Mouse (Mus musculus): ENCODE measurements around the gene Cysrt1. TPM values are rescaled to one million over a fixed set of nuclear protein-coding genes. Genes with fewer than 3 reads are reported as not detected.

The Cysrt1 gene
- polyA plus RNA-seq, 1 experiment from 2014 or later: not detected

DNA sequence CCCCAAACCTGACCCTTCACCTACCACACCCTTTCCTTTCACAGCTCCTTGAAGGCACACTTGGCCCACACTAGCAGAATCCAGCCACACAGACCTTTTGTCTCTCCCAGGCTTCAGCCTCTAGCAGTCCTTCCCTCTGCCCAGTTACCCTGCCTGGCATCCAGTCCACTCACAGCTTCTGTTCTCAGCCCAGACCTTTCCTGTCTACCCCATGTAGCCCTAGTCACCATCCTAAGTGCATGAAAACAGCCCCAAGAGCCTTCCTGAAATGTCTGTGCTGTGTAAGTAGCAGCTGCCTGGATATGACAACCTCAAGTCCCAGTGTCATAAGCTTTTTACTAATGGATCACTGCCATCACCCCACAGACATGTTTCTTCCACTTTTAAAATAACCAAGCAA is 44.3 kb downstream of the Cysrt1 start:
- Histone ChIP-seq H3K4me2 (replicated peaks) (no peak overlapping the region), H3K27me3 (peaks cover 39% of the 10 kb centered on the region), H3K4me3 (no peak overlapping the region), H3K9me3 (no peaks in the 10 kb centered on the region), H3K4me1 (peaks cover 16% of the 10 kb centered on the region), H3K27ac (no peak overlapping the region), H3K36me3 (peaks cover 40% of the 10 kb centered on the region), H3K9ac (no peak overlapping the region)
- ATAC-seq (ENCODE audit: insufficient number of reproducible peaks, insufficient read depth, low FRiP score, low TSS enrichment): no peak

DNA sequence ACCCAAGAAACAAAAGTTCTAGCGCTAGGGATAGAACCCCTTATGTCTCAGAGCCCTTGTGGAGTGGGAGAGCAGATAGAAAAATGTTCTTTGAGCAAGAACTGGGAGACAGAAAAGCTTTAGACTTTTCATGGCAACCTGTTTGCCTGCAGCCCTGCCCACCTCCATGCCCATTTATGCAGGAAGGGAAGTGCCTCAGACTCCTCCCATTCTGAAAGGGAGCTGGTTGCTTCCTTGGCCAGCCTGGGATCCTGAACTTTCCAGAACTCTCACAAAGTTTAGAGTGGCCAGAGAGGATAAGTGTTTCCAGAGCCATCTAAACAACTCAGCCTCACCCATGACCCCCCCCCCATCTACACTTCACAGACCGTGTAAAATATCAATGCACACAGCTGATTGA is 45.1 kb downstream of the Cysrt1 start:
- H3K4me2 ChIP-seq (replicated peaks): no peak overlapping the region; the same call in 1 of the 2 replicates
- no peak overlapping the region for H3K4me3 ChIP-seq
- H3K9me3 ChIP-seq: no peaks in the 10 kb centered on the region
- no peak overlapping the region for H3K27ac ChIP-seq
- peaks cover 16% of the 10 kb centered on the region for H3K4me1 ChIP-seq
- peaks cover 39% of the 10 kb centered on the region for H3K27me3 ChIP-seq
- H3K9ac ChIP-seq: no peak overlapping the region
- ATAC-seq (ENCODE audit: insufficient number of reproducible peaks, insufficient read depth, low FRiP score, low TSS enrichment): no peak
- 26% methylated on average over 2 of the region's 2 CpGs for WGBS
- peaks cover 32% of the 10 kb centered on the region for H3K36me3 ChIP-seq

DNA sequence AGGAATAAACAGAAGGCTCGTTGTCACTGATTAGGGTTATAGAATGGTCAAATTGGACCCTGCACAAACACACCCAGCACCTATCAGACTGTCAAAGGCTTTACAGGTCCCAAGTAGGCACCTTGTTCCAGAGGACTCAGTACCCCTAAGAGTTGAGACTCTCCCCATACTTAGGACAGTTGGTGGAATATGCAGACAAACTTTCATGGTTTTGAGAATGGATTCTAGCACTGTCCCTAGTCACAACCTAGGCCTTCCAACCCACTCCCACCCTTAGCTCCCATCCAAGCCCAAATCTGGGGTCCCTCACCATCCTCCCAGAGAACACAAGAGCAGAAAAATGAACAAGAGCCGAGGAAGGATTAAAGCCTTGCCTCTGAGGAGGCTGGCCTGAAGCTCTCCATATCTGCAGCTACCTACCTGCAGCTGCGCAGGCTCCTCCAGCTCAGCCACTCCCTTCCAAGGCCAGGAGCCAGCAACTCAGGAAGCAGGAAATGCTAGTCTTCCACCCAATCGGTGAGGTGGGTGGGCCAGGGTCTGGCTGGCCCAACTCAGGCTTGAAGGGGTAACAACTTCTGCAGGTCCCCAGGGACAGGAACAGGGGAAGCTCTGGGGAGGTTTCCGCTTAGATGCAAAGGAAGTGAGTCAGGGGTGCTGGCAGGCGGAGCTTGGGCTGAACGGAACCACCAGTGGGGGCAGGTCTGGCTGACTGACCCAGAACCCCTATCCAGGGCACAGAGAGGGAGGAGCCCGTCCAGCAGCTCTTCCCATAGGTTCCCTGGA is 45.9 kb downstream of the Cysrt1 start, which contains the start of gene Tor4a:
Gene Tor4a, minus strand, starts transcription at position 715 of the 783 bp plus-strand sequence.
- Histone ChIP-seq H3K27ac (no peak within 1 kb of the TSS), H3K27me3 (peaks cover 39% of the 10 kb centered on the region), H3K9ac (no peak within 1 kb of the TSS), H3K9me3 (no peaks in the 10 kb centered on the region), H3K4me3 (peak within 1 kb of the TSS; percentile 25), H3K36me3 (peaks cover 24% of the 10 kb centered on the region), H3K4me2 (replicated peaks) (peak within 1 kb of the TSS; percentile 43), H3K4me1 (peaks cover 16% of the 10 kb centered on the region)
- ATAC-seq (ENCODE audit: insufficient number of reproducible peaks, insufficient read depth, low FRiP score, low TSS enrichment): no peak
- 9% methylated on average over 8 of the region's 8 CpGs for WGBS

DNA sequence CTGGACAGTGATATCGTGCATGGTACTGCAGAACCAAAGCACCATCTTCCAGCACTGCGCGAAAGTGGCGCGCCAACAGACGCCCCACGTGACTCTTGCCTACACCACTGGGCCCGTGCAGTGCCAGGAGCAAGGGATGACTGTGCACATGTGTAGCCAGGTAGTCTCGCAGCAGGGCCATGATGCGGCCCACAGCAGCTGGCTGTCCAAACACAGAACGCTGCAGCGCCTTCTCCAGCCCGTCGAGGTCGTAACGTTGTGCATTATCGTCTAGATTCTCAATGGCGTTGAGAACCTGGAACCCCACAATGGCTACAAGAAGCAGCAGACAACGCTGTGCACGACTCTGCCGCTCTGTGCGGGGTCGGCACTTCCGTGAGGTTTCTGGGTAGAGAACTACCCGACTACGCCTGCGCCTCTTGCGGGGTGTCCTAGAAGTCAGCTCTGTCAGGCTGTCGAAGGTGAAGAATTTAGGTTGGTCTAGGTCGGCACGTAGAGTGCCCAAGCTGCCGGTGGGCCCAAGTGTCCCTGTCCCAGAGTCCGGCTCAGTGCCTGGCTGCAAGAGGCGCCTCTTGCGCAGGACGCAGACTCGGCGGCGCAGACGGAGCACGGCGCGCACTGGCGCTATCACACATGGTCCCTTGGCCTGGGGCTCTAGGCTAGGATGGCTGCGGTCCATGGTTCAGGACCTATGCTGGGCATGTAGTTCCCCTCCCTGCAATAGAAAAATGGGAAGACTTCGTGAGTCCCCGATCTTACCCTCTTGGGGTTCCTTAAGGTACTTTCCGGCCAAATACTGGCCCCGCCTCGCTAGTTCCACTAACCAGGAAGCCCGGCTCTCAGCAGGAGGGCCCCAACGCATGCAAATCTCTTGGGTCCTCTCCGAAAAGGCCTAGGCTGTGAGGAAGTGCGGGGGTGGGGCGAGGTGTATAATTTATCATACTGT is 46.8 kb downstream of the Cysrt1 start:
- H3K27me3 ChIP-seq: peaks cover 39% of the 10 kb centered on the region
- no peak overlapping the region for H3K27ac ChIP-seq
- no peak overlapping the region for H3K9ac ChIP-seq
- no peaks in the 10 kb centered on the region for H3K9me3 ChIP-seq
- H3K4me2 ChIP-seq (replicated peaks): peak overlapping the region; percentile 43
- H3K4me1 ChIP-seq: peaks cover 16% of the 10 kb centered on the region
- 19% methylated on average over 55 of the region's 55 CpGs for WGBS
- no peak for ATAC-seq (ENCODE audit: insufficient number of reproducible peaks, insufficient read depth, low FRiP score, low TSS enrichment)
- peak overlapping the region; percentile 25 for H3K4me3 ChIP-seq
- H3K36me3 ChIP-seq: peaks cover 16% of the 10 kb centered on the region

DNA sequence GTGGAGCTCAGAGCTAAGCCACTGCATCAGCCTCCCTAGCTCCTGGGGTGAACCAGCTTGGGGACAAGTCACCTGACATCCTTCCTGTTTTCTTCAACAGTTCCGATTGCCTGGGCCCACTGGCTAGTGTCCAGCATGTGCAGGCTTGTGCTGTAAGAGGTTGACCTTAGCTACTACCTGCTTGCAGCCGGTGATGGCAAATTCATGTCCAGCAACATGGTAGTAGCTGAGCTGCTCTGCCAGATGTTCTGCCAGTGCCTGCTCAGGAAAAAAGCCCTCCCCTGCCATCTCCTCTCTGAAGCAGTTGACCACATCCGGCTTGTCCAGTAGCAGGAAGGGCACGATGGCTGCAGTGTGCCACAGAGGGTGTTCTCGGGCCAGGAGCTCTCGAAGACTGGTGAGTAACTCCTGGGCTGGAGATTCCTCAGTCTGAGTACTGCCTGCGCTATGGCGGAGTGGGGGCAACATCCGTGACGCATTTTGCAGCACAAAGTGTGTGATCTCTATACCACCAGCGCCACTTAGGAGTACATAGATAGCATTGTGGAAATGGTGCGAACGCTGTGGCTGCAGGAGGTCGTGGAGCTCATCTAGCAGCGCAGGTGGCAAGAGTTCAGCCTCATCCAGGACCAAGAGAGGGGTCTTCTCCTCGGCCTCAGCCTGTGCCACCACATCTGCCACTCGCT is 47.6 kb downstream of the Cysrt1 start:
- no peak for ATAC-seq (ENCODE audit: insufficient number of reproducible peaks, insufficient read depth, low FRiP score, low TSS enrichment)
- Histone ChIP-seq H3K27me3 (peaks cover 39% of the 10 kb centered on the region), H3K4me1 (peaks cover 16% of the 10 kb centered on the region), H3K9ac (no peak overlapping the region), H3K36me3 (peaks cover 7% of the 10 kb centered on the region), H3K9me3 (no peaks in the 10 kb centered on the region), H3K27ac (no peak overlapping the region), H3K4me3 (no peak overlapping the region), H3K4me2 (replicated peaks) (peak overlapping the region; percentile 43; the same call in 1 of the 2 replicates)
- 79% methylated on average over 17 of the region's 17 CpGs for WGBS

DNA sequence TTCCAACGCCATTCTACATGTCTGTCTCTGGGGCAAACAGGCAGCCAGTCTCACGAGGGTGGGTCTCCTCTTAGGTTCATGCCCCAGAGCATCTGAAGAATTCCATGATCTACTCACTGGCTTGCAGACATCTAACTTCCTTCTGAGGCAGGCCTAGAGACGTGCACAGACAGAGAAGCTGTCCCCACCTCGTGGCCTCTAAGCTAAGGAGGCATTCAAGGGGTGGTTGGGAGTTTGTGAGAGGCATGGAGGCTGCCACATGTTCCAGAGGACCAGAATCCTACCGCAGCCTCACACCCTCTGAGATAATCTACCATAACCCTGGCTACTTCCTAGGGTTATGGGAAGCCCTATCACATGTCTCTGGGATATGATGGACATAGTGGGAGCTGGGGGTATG is 48.2 kb downstream of the Cysrt1 start:
- H3K9ac ChIP-seq: 0 out of 2 replicates have a peak overlapping the region, but pooled peaks have one; percentile 33
- 74% methylated on average over 5 of the region's 5 CpGs for WGBS
- H3K36me3 ChIP-seq: peaks cover 2% of the 10 kb centered on the region; the same call in 1 of the 2 replicates

DNA sequence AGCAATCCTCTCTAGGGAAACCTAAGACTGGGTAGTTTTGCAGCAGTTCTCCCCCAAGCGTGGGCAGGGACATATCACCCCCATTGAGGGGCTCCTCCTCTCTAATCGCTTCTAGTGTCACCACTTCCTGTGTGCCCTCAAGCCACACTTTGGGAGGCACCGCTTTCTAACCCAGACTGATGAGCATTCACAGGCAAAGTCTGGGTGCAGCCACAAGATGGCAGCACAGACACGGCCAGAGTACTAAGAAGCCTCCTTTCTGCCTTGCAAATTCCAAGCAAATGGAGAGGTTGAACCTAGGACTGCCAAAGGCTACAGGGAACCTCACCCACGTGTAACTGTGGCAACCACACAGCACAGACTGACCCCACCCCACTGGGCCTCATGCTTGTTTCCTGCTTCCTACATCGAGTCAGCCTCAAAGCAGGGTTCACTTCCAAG is 48.9 kb downstream of the Cysrt1 start:
- peaks cover 39% of the 10 kb centered on the region for H3K27me3 ChIP-seq
- peak overlapping the region; percentile 33; the same call in 1 of the 2 replicates for H3K9ac ChIP-seq
- H3K4me1 ChIP-seq: peaks cover 16% of the 10 kb centered on the region
- H3K4me2 ChIP-seq (replicated peaks): peak overlapping the region; percentile 27; the same call in 1 of the 2 replicates
- no peak overlapping the region for H3K4me3 ChIP-seq
- ATAC-seq (ENCODE audit: insufficient number of reproducible peaks, insufficient read depth, low FRiP score, low TSS enrichment): peak; percentile 57
- under 1% methylated on average over 6 of the region's 6 CpGs for WGBS
- H3K9me3 ChIP-seq: no peaks in the 10 kb centered on the region
- H3K27ac ChIP-seq: no peak overlapping the region
- H3K36me3 ChIP-seq: no peaks in the 10 kb centered on the region

More for the DNA sequence above, 48.2 kb downstream of the Cysrt1 start:
- no peak for ATAC-seq (ENCODE audit: insufficient number of reproducible peaks, insufficient read depth, low FRiP score, low TSS enrichment)
- H3K4me2 ChIP-seq (replicated peaks): no peak overlapping the region
- no peak overlapping the region for H3K27ac ChIP-seq
- H3K4me1 ChIP-seq: peaks cover 16% of the 10 kb centered on the region
- H3K9me3 ChIP-seq: no peaks in the 10 kb centered on the region
- peaks cover 39% of the 10 kb centered on the region for H3K27me3 ChIP-seq
- no peak overlapping the region for H3K4me3 ChIP-seq

Other genes with a start within 250 kb of the Cysrt1 start
- gene Nsmf, start 188.1 kb downstream of the Cysrt1 start, polyA plus RNA-seq (2016; fragmentation: Nextera tagmentation; extraction: Ambion mirVana): 99.1 and 103 TPM in 2 replicates
- not detected in 2 replicates for gene Entpd8, start 162.1 kb downstream of the Cysrt1 start, polyA plus RNA-seq (2016; fragmentation: Nextera tagmentation; extraction: Ambion mirVana)
- gene Noxa1, start 147.3 kb downstream of the Cysrt1 start, polyA plus RNA-seq (2016; fragmentation: Nextera tagmentation; extraction: Ambion mirVana): 0.19 TPM in 1 of 2 replicates, not detected in the other
- 21.3 and 24.7 TPM in 2 replicates for gene Nrarp, start 61.7 kb downstream of the Cysrt1 start, polyA plus RNA-seq (2016; fragmentation: Nextera tagmentation; extraction: Ambion mirVana)
- gene Tor4a, start 45.6 kb downstream of the Cysrt1 start, polyA plus RNA-seq (2016; fragmentation: Nextera tagmentation; extraction: Ambion mirVana): 3.1 and 3.9 TPM in 2 replicates
- 119 and 121 TPM in 2 replicates for gene Nelfb, start 31.0 kb downstream of the Cysrt1 start, polyA plus RNA-seq (2016; fragmentation: Nextera tagmentation; extraction: Ambion mirVana)
- not detected in 2 replicates for gene Stpg3, start 27.8 kb downstream of the Cysrt1 start, polyA plus RNA-seq (2016; fragmentation: Nextera tagmentation; extraction: Ambion mirVana)
- 1.1 TPM in 1 of 2 replicates, not detected in the other for gene Fam166a, start 23.7 kb downstream of the Cysrt1 start, polyA plus RNA-seq (2016; fragmentation: Nextera tagmentation; extraction: Ambion mirVana)
- 443 and 449 TPM in 2 replicates for gene Tubb4b, start 17.8 kb downstream of the Cysrt1 start, polyA plus RNA-seq (2016; fragmentation: Nextera tagmentation; extraction: Ambion mirVana)
- gene Slc34a3, start 8.1 kb downstream of the Cysrt1 start, polyA plus RNA-seq (2016; fragmentation: Nextera tagmentation; extraction: Ambion mirVana): not detected in 2 replicates
- not detected in 2 replicates for gene Rnf224, start 5.7 kb downstream of the Cysrt1 start, polyA plus RNA-seq (2016; fragmentation: Nextera tagmentation; extraction: Ambion mirVana)
- 8.6 and 9.4 TPM in 2 replicates for gene Rnf208, start 197 bp downstream of the Cysrt1 start, polyA plus RNA-seq (2016; fragmentation: Nextera tagmentation; extraction: Ambion mirVana)
- gene AL732309.1, start 4.4 kb upstream of the Cysrt1 start, polyA plus RNA-seq (2016; fragmentation: Nextera tagmentation; extraction: Ambion mirVana): 3.8 and 4.2 TPM in 2 replicates
- gene Tmem203, start 13.0 kb upstream of the Cysrt1 start, polyA plus RNA-seq (2016; fragmentation: Nextera tagmentation; extraction: Ambion mirVana): 21.6 and 23.6 TPM in 2 replicates
- 9.7 TPM in 2 replicates for gene Tprn, start 20.2 kb upstream of the Cysrt1 start, polyA plus RNA-seq (2016; fragmentation: Nextera tagmentation; extraction: Ambion mirVana)
- gene Ssna1, start 30.0 kb upstream of the Cysrt1 start, polyA plus RNA-seq (2016; fragmentation: Nextera tagmentation; extraction: Ambion mirVana): 218 and 231 TPM in 2 replicates
- 154 and 155 TPM in 2 replicates for gene Anapc2, start 30.0 kb upstream of the Cysrt1 start, polyA plus RNA-seq (2016; fragmentation: Nextera tagmentation; extraction: Ambion mirVana)
- gene Tmem210, start 45.7 kb upstream of the Cysrt1 start, polyA plus RNA-seq (2016; fragmentation: Nextera tagmentation; extraction: Ambion mirVana): not detected in 2 replicates
- not detected in 2 replicates for gene Lrrc26, start 47.5 kb upstream of the Cysrt1 start, polyA plus RNA-seq (2016; fragmentation: Nextera tagmentation; extraction: Ambion mirVana)
- 1.0 and 1.9 TPM in 2 replicates for gene Grin1, start 76.7 kb upstream of the Cysrt1 start, polyA plus RNA-seq (2016; fragmentation: Nextera tagmentation; extraction: Ambion mirVana)
- 66.5 and 75.8 TPM in 2 replicates for gene Man1b1, start 89.9 kb upstream of the Cysrt1 start, polyA plus RNA-seq (2016; fragmentation: Nextera tagmentation; extraction: Ambion mirVana)
- 25.0 and 27.0 TPM in 2 replicates for gene Dpp7, start 113.9 kb upstream of the Cysrt1 start, polyA plus RNA-seq (2016; fragmentation: Nextera tagmentation; extraction: Ambion mirVana)
- gene Uap1l1, start 123.2 kb upstream of the Cysrt1 start, polyA plus RNA-seq (2016; fragmentation: Nextera tagmentation; extraction: Ambion mirVana): 7.9 and 8.9 TPM in 2 replicates
- gene Sapcd2, start 129.9 kb upstream of the Cysrt1 start, polyA plus RNA-seq (2016; fragmentation: Nextera tagmentation; extraction: Ambion mirVana): 51.4 and 51.6 TPM in 2 replicates
- gene Entpd2, start 153.4 kb upstream of the Cysrt1 start, polyA plus RNA-seq (2016; fragmentation: Nextera tagmentation; extraction: Ambion mirVana): 0.41 and 0.42 TPM in 2 replicates
- 47.7 and 60.0 TPM in 2 replicates for gene Npdc1, start 156.9 kb upstream of the Cysrt1 start, polyA plus RNA-seq (2016; fragmentation: Nextera tagmentation; extraction: Ambion mirVana)
- gene Fut7, start 180.8 kb upstream of the Cysrt1 start, polyA plus RNA-seq (2016; fragmentation: Nextera tagmentation; extraction: Ambion mirVana): not detected in 2 replicates
- gene Abca2, start 186.3 kb upstream of the Cysrt1 start, polyA plus RNA-seq (2016; fragmentation: Nextera tagmentation; extraction: Ambion mirVana): 4.8 and 5.2 TPM in 2 replicates
- gene Clic3, start 214.4 kb upstream of the Cysrt1 start, polyA plus RNA-seq (2016; fragmentation: Nextera tagmentation; extraction: Ambion mirVana): 1.4 and 1.8 TPM in 2 replicates
- gene Paxx, start 218.6 kb upstream of the Cysrt1 start, polyA plus RNA-seq (2016; fragmentation: Nextera tagmentation; extraction: Ambion mirVana): 28.6 and 28.9 TPM in 2 replicates
- gene Ptgds, start 227.6 kb upstream of the Cysrt1 start, polyA plus RNA-seq (2016; fragmentation: Nextera tagmentation; extraction: Ambion mirVana): 0.70 and 0.96 TPM in 2 replicates

Measured in embryonic facial prominence, embryonic 12.5 days (tissue).